ENCODE assay signal across 18 mouse cellular contexts in genomic region chr9:42230333-42230732, GRCm38 (mm10).
"Had no signal": no experiment of that assay in that cellular context is flagged by ENCODE, and none has a peak within 500 bp of the region (broad histone marks: within the 10 kb centered on the region; RNA-seq: fewer than 3 reads in every experiment).

No protein-coding gene starts in this region.

- H3K36me3 ChIP-seq: limb, embryonic 15.5 days; liver, embryonic 13.5 days; lung, embryonic 15.5 days; midbrain, embryonic 15.5 days; neural tube, embryonic 12.5 days; stomach, embryonic 15.5 days had no signal

- H3K9ac ChIP-seq: limb, embryonic 15.5 days; liver, embryonic 13.5 days; liver, postnatal 0 days; lung, embryonic 15.5 days; midbrain, embryonic 15.5 days; neural tube, embryonic 12.5 days; stomach, embryonic 15.5 days had no signal

- H3K27me3 ChIP-seq: limb, embryonic 15.5 days; liver, embryonic 13.5 days; lung, embryonic 15.5 days; midbrain, embryonic 15.5 days; neural tube, embryonic 12.5 days; stomach, embryonic 15.5 days had no signal

- DNase-seq: kidney, postnatal 36 days; layer of hippocampus, adult 9-11 months; layer of hippocampus, postnatal 36 days; liver, embryonic 13.5 days; liver, postnatal 0 days; lung, postnatal 14 days; right cerebral cortex, postnatal 14 days; thymus, adult 2 months; thymus, postnatal 25 days had no signal

- ATAC-seq: liver, postnatal 0 days; midbrain, embryonic 15.5 days had no signal

- H3K27ac ChIP-seq: kidney, postnatal 0 days; limb, embryonic 15.5 days; liver, embryonic 13.5 days; lung, embryonic 15.5 days; macrophage; midbrain, embryonic 15.5 days; neural tube, embryonic 12.5 days; stomach, embryonic 15.5 days had no signal

- H3K4me1 ChIP-seq: limb, embryonic 15.5 days; liver, embryonic 13.5 days; lung, embryonic 15.5 days; megakaryocyte, embryonic 14.5 days; midbrain, embryonic 15.5 days; stomach, embryonic 15.5 days had no signal

- H3K9me3 ChIP-seq: limb, embryonic 15.5 days; liver, embryonic 13.5 days; lung, embryonic 15.5 days; midbrain, embryonic 15.5 days; neural tube, embryonic 12.5 days; stomach, embryonic 15.5 days had no signal

- H3K4me2 ChIP-seq: limb, embryonic 15.5 days; liver, embryonic 13.5 days; lung, embryonic 15.5 days; midbrain, embryonic 11.5 days; midbrain, embryonic 15.5 days; neural tube, embryonic 12.5 days; stomach, embryonic 15.5 days had no signal

- H3K4me3 ChIP-seq: limb, embryonic 15.5 days; liver, embryonic 13.5 days; lung, embryonic 15.5 days; megakaryocyte, embryonic 14.5 days; midbrain, embryonic 15.5 days; neural tube, embryonic 12.5 days; stomach, embryonic 15.5 days had no signal
